ENCODE assay signal across 10 mouse cellular contexts in the genomic region with DNA sequence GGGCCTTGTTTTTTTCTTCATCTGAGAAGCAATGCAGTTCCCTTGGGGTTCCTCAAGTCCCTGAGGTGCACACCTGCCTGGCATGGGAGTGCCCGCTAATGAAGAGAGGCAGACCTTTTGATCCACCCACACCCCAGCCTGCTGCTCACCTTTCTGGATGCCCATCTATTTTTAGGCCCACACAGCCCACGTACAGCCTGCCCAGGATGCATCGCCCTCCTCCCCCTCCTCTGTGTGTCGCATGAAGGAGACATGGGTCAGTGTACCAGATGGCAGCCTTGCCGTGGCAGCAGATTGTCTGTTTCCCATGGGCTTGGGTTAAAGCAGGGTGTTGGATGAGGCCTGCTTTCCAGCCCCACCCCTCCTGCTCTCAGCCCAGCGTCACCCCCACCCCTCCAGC. TPM values are rescaled to one million over a fixed set of nuclear protein-coding genes. Genes with fewer than 3 reads are reported as not detected.
DNase-seq lines count a peak whose midpoint lies in the region; ATAC-seq and TF ChIP-seq lines count a peak whose summit lies in the region.
"Had no signal": no experiment of that assay in that cellular context is flagged by ENCODE, and none has a peak within 500 bp of the region (broad histone marks: within the 10 kb centered on the region; RNA-seq: fewer than 3 reads in every experiment).

No protein-coding gene starts in this region.

- WGBS in hindbrain, embryonic 10.5 days: 71% methylated on average over 6 of the region's 6 CpGs

- peaks cover 71% of the 10 kb centered on the region for H3K4me1 ChIP-seq in hindbrain, embryonic 10.5 days (replicated peaks)

- no peak for ATAC-seq in frontal cortex, adult (ENCODE audit: low TSS enrichment)

- TF ChIP-seq POLR2A in brain, embryonic 14.5 days (IDR thresholded peaks at IDR 0.05; ENCODE audit: borderline replicate concordance, extremely low read depth, insufficient read depth, insufficient read length, poor library complexity, severe bottlenecking): no peak
- TF ChIP-seq POLR2A in myocyte (IDR thresholded peaks at IDR 0.05; ENCODE audit: insufficient read length, low read depth): no peak

- no peak overlapping the region for H3K4me3 ChIP-seq in hindbrain, embryonic 10.5 days
- H3K4me3 ChIP-seq in myocyte: peak overlapping the region; percentile 22

- no peaks in the 10 kb centered on the region for H3K36me3 ChIP-seq in hindbrain, embryonic 10.5 days
- H3K36me3 ChIP-seq in myocyte (ENCODE audit: control insufficient read depth, insufficient read depth): no peaks in the 10 kb centered on the region

- H3ac ChIP-seq in myocyte (ENCODE audit: control insufficient read depth, insufficient read length): no peak overlapping the region

- peaks cover 7% of the 10 kb centered on the region for H3K79me2 ChIP-seq in myocyte (ENCODE audit: control insufficient read depth, insufficient read depth)

- DNase-seq in left cerebral cortex, postnatal 4 days: peak; percentile 71
- no peak for DNase-seq in left cerebral cortex, postnatal 10 days (ENCODE audit: extremely low spot score in 1 of 2, low spot score in 2 of 2)
- DNase-seq in brain, embryonic 14.5 days (ENCODE audit: low read depth): peak; percentile 76
- DNase-seq in hindbrain, embryonic 10.5 days (ENCODE audit: low spot score): no peak
- DNase-seq in layer of hippocampus, postnatal 25 days (ENCODE audit: extremely low spot score in 1 of 2, low spot score in 1 of 2): no peak
- DNase-seq: kidney, adult 2 months; right cerebral cortex, postnatal 25 days had no signal

- peaks cover 30% of the 10 kb centered on the region for H3K27me3 ChIP-seq in hindbrain, embryonic 10.5 days (ENCODE audit: insufficient read depth, poor library complexity, severe bottlenecking)
- no peaks in the 10 kb centered on the region for H3K27me3 ChIP-seq in myocyte (ENCODE audit: control insufficient read depth, insufficient read depth, insufficient read length)

- peak overlapping the region; percentile 81 for H3K27ac ChIP-seq in hindbrain, embryonic 10.5 days

- no peak for TF ChIP-seq CTCF in brain, embryonic 14.5 days (IDR thresholded peaks at IDR 0.05; ENCODE audit: borderline replicate concordance, extremely low read depth, insufficient read depth, insufficient read length)

- H3K9me3 ChIP-seq in hindbrain, embryonic 10.5 days: no peaks in the 10 kb centered on the region

- peak overlapping the region; percentile 94 for H3K4me2 ChIP-seq in myocyte (ENCODE audit: low read depth)

- intact Hi-C loops in left cerebral cortex, postnatal 4 days (cut with DNase I): no loop called here
- intact Hi-C loops in left cerebral cortex, postnatal 10 days (cut with DNase I): no loop called here

TF ChIP-seq in myocyte, 11 proteins besides CTCF, POLR2A, EP300 and RAD21:
- TF ChIP-seq MYOD1 (IDR thresholded peaks at IDR 0.05; ENCODE audit: control insufficient read depth in 1 of 3, insufficient read length in 2 of 3, low read depth in 2 of 3) (peak in 1 of 3 experiments; percentile 40), MAX (IDR thresholded peaks at IDR 0.05; ENCODE audit: low read depth) (no peak)

RNA-seq across cellular contexts. Expression of gene Klhdc8a, which starts 8.5 kb away (rescaled TPM):
- total RNA-seq in left cerebral cortex, postnatal 4 days (2021): 10 to 100 TPM in 1 of 2 experiments, 1 to 10 TPM in 1; 9.1 to 10.7 TPM
- total RNA-seq in left cerebral cortex, postnatal 10 days (2021): 10 to 100 TPM; 18.4 to 19.8 TPM
- 5.7 and 8.1 TPM in 2 replicates for polyA plus RNA-seq in brain, embryonic 14.5 days (2012; rRNA removed)
- polyA plus RNA-seq in hindbrain, embryonic 10.5 days (2016; fragmentation: Nextera tagmentation; extraction: Ambion mirVana): 1.0 and 3.5 TPM in 2 replicates
- 12.4 TPM for polyA plus RNA-seq in myocyte (2012; fragmentation: generic; extraction: Trizol)
- 1 to 10 TPM; 4.2 to 4.6 TPM for total RNA-seq in layer of hippocampus, postnatal 25 days (2021)
- total RNA-seq: common myeloid progenitor, adult 5-6 weeks had no signal

RNA-seq across cellular contexts. Expression of gene Nuak2, which starts 26.0 kb away (rescaled TPM):
- 1 to 10 TPM; 2.6 to 3.2 TPM for total RNA-seq in left cerebral cortex, postnatal 4 days (2021)
- 1 to 10 TPM; 1.1 to 1.3 TPM for total RNA-seq in left cerebral cortex, postnatal 10 days (2021)
- 22.3 and 23.7 TPM in 2 replicates for polyA plus RNA-seq in brain, embryonic 14.5 days (2012; rRNA removed)
- polyA plus RNA-seq in hindbrain, embryonic 10.5 days (2016; fragmentation: Nextera tagmentation; extraction: Ambion mirVana): 42.3 and 44.4 TPM in 2 replicates
- polyA plus RNA-seq in myocyte (2012; fragmentation: generic; extraction: Trizol): 6.0 TPM
- total RNA-seq in layer of hippocampus, postnatal 25 days (2021): under 1 TPM; 0.64 to 0.92 TPM

Comparison
In these comparisons a context has a peak if more than half of its experiments do, and no peak if none do; other contexts are left out.
1. DNase-seq: peak in left cerebral cortex, postnatal 4 days (single experiment) and brain, embryonic 14.5 days (single experiment); none in left cerebral cortex, postnatal 10 days (0 of 2), hindbrain, embryonic 10.5 days (single experiment) and layer of hippocampus, postnatal 25 days (0 of 2).